Mouse (Mus musculus) midbrain, embryonic 15.5 days (tissue): ENCODE data around the gene Fam71b. TPM values are rescaled to one million over a fixed set of nuclear protein-coding genes. Genes with fewer than 3 reads are reported as not detected.

Experiments used
- ATAC-seq: fragments of 200-750 bp; cut with Nextera tagmentation; replicated peaks from 2 replicates; pipeline ENCODE4 v1.8.0; 2017; ENCODE audit warnings: moderate TSS enrichment
- H3K27ac ChIP-seq: fragments of 300-500 bp; sonication (generic); 2 replicates; pipeline ENCODE4 v1.5.1; 2015; ENCODE audit warnings: mild to moderate bottlenecking, inconsistent platforms
- H3K27me3 ChIP-seq: fragments of 300-500 bp; sonication (generic); replicated peaks from 2 replicates; pipeline ENCODE4 v1.6.1; 2015; ENCODE audit warnings: inconsistent platforms
- H3K36me3 ChIP-seq: fragments of 300-500 bp; sonication (generic); replicated peaks from 2 replicates; pipeline ENCODE4 v1.6.1; 2015; ENCODE audit warnings: inconsistent platforms
- H3K4me1 ChIP-seq: fragments of 300-500 bp; sonication (generic); 2 replicates; pipeline ENCODE4 v1.6.1; 2015; ENCODE audit warnings: inconsistent platforms
- H3K4me2 ChIP-seq: fragments of 300-500 bp; sonication (generic); 2 replicates; pipeline ENCODE4 v1.6.1; 2015; ENCODE audit warnings: inconsistent platforms, mild to moderate bottlenecking, moderate library complexity
- H3K4me3 ChIP-seq: fragments of 300-500 bp; sonication (generic); 2 replicates; pipeline ENCODE4 v1.5.1; 2015; ENCODE audit warnings: mild to moderate bottlenecking, inconsistent platforms
- H3K9ac ChIP-seq: fragments of 300-500 bp; sonication (generic); 2 replicates; pipeline ENCODE4 v1.6.1; 2015; ENCODE audit warnings: mild to moderate bottlenecking, inconsistent platforms
- H3K9me3 ChIP-seq: fragments of 300-500 bp; sonication (generic); 2 replicates; pipeline ENCODE4 v1.6.1; 2016; ENCODE audit warnings: inconsistent platforms
- WGBS: fragments of 180-500 bp; shearing (Covaris S2); methylation state at CpG from one replicate; pipeline ENCODE4 v1.1.7; 2015; ENCODE audit warnings: mixed read lengths; 5-methylcytosine and 5-hydroxymethylcytosine counted together
- polyA plus RNA-seq: library from polyadenylated mRNA; unstranded; fragments of >200 nt; fragmentation: Nextera tagmentation; extraction: Ambion mirVana; gene quantifications from 2 replicates; pipeline ENCODE4 v1.2.1, GENCODE M21; 2015

The Fam71b gene
- polyA plus RNA-seq, 1 experiment from 2014 or later: not detected

GRCm38 (mm10) chr11:46372331-46372953, 23.9 kb upstream of the Fam71b start:
- Histone ChIP-seq H3K4me2 (no peak overlapping the region), H3K9me3 (no peaks in the 10 kb centered on the region), H3K27me3 (no peaks in the 10 kb centered on the region), H3K4me3 (no peak overlapping the region), H3K9ac (no peak overlapping the region), H3K36me3 (no peaks in the 10 kb centered on the region), H3K27ac (no peak overlapping the region), H3K4me1 (no peaks in the 10 kb centered on the region)
- ATAC-seq: no peak
- WGBS: 90% methylated on average over 8 of the region's 8 CpGs

GRCm38 (mm10) chr11:46373071-46374030, 23.0 kb upstream of the Fam71b start:
- H3K4me2 ChIP-seq: no peak overlapping the region
- H3K27me3 ChIP-seq: no peaks in the 10 kb centered on the region
- H3K9ac ChIP-seq: no peak overlapping the region
- no peak overlapping the region for H3K4me3 ChIP-seq
- WGBS: 84% methylated on average over 13 of the region's 13 CpGs
- no peaks in the 10 kb centered on the region for H3K9me3 ChIP-seq
- H3K36me3 ChIP-seq: no peaks in the 10 kb centered on the region
- H3K27ac ChIP-seq: no peak overlapping the region
- no peak for ATAC-seq
- no peaks in the 10 kb centered on the region for H3K4me1 ChIP-seq

DNA sequence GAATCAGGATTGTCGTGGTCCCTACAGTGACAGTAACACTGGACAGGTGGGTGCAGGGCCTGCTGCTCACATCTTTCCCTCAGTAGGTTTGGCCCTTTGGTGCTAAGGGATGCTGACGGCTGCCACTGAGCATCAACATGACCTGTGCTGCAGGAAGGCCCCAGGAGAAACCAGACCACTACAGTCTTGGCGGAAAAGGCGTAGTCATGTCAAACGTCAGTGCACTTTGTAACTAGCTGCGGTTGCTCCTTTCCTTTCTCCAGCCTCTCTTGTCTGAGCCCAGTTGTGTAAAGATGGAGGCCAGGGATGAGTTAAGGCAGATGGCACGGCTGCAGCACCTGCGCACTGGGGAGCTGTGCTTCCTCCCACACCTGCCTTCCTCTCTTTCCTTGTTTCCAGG, 21.3 kb upstream of the Fam71b start:
- no peaks in the 10 kb centered on the region for H3K4me1 ChIP-seq
- no peaks in the 10 kb centered on the region for H3K27me3 ChIP-seq
- H3K4me3 ChIP-seq: no peak overlapping the region
- H3K4me2 ChIP-seq: no peak overlapping the region
- 85% methylated on average over 8 of the region's 8 CpGs for WGBS
- ATAC-seq: no peak
- H3K9me3 ChIP-seq: no peaks in the 10 kb centered on the region
- H3K27ac ChIP-seq: no peak overlapping the region
- H3K36me3 ChIP-seq: no peaks in the 10 kb centered on the region
- no peak overlapping the region for H3K9ac ChIP-seq

GRCm38 (mm10) chr11:46377316-46377715, 19.0 kb upstream of the Fam71b start:
- H3K4me1 ChIP-seq: no peaks in the 10 kb centered on the region
- no peaks in the 10 kb centered on the region for H3K27me3 ChIP-seq
- 86% methylated on average over 1 of the region's 1 CpGs for WGBS
- no peak for ATAC-seq
- H3K9me3 ChIP-seq: no peaks in the 10 kb centered on the region
- H3K36me3 ChIP-seq: no peaks in the 10 kb centered on the region
- no peak overlapping the region for H3K4me2 ChIP-seq
- H3K4me3 ChIP-seq: no peak overlapping the region
- H3K27ac ChIP-seq: no peak overlapping the region
- H3K9ac ChIP-seq: no peak overlapping the region

DNA sequence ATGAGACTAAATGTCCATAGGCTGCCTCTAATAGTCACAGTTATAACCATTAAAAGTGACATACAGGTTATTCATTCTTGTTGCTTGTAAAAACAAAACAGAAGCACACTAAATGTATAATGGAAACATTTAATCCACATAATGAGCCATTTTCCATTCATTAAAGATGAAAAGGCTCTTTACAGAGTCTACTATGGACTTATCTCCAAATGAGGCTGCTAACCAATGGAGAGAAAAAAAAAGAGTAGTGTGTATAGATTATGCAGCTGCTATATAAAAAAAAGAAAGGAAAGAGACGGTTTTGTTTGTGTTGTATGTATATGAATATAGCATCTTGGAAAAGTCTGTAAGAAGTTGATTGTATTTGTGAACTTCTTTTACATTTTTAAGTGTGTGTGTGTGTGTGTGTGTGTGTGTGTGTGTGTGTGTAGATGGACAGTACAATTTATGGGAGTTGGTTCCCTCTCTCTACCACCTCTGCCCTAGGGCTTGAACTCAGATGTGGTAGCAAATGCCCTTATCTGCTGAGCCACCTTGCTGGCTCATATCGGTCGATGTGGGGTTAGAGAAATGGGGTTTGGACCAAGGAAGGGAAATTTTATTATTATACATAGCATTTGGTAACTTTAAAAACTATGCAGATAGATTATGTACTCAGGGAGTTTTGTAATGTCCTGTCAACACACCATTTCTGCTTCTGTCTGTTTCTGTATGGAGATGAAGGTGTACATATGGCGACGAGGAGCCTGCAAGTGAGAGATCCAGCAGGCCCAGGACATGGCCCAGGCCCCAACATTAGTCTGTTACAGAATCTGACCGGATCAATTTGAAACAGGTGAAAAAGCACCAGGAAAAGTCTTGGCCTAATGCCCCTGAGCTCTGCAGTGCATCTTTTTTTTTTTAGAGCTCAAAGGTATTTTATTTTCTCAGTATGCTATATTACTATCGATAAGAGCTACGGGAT, 18.3 kb upstream of the Fam71b start:
- Histone ChIP-seq H3K36me3 (no peaks in the 10 kb centered on the region), H3K4me2 (no peak overlapping the region), H3K9ac (no peak overlapping the region), H3K27me3 (no peaks in the 10 kb centered on the region), H3K4me1 (no peaks in the 10 kb centered on the region), H3K27ac (no peak overlapping the region), H3K4me3 (no peak overlapping the region), H3K9me3 (no peaks in the 10 kb centered on the region)
- no peak for ATAC-seq
- WGBS: 90% methylated on average over 8 of the region's 8 CpGs

DNA sequence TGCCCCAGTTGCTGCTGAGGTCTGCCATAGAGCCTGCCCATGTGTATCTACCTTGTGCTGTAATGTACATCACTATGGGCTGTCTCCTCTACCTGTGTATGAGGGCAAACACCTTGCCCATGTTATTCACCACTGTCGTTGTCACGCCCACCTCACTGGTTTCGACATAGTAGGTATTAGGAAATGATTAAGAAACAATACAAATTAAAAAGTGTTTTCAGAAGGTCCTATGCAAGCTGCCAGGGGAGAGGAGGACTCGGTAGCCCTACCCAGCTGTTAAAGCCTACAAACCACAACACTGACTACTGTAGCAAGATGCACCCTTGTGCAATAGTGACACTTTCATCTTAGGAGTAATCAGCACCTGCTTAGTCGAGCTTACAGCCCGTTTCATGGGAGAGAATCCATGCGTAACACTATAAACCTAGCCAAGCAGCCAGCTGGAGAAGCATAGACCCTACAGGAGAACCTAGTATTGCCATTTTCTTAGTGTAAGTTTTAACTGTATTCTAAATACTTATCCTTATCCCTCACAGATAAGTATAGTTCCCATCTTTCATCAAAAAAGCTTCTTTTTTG, 16.2 kb upstream of the Fam71b start:
- ATAC-seq: no peak
- Histone ChIP-seq H3K4me1 (no peaks in the 10 kb centered on the region), H3K36me3 (no peaks in the 10 kb centered on the region), H3K9ac (no peak overlapping the region), H3K27ac (no peak overlapping the region), H3K27me3 (no peaks in the 10 kb centered on the region), H3K9me3 (no peaks in the 10 kb centered on the region), H3K4me2 (no peak overlapping the region), H3K4me3 (no peak overlapping the region)
- 88% methylated on average over 7 of the region's 7 CpGs for WGBS

GRCm38 (mm10) chr11:46382466-46382865, 13.9 kb upstream of the Fam71b start:
- no peak overlapping the region for H3K27ac ChIP-seq
- ATAC-seq: no peak
- 92% methylated on average over 4 of the region's 4 CpGs for WGBS
- H3K27me3 ChIP-seq: no peaks in the 10 kb centered on the region
- no peaks in the 10 kb centered on the region for H3K4me1 ChIP-seq
- H3K4me2 ChIP-seq: no peak overlapping the region
- H3K4me3 ChIP-seq: no peak overlapping the region
- no peaks in the 10 kb centered on the region for H3K9me3 ChIP-seq
- no peaks in the 10 kb centered on the region for H3K36me3 ChIP-seq
- H3K9ac ChIP-seq: no peak overlapping the region

DNA sequence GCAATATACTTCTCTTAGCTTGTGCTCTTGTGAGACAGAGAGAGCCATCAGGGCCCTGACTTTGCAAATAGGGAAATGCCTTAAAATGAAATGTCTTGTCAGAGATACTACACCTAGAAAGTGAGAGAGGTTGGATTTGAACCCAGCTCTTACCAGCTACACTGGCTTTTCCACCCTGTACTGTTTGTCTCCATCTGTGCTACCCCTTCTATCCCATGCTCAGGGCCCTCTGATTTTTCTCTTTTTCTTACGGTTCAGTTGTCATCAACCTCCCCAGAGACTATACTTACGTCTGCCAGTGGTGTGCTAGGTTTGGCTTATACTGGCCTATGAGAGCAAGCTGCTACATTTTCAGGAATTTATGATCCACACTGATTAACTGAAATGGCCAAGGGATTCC, 11.4 kb upstream of the Fam71b start:
- Histone ChIP-seq H3K36me3 (no peaks in the 10 kb centered on the region), H3K9ac (no peak overlapping the region), H3K9me3 (no peaks in the 10 kb centered on the region), H3K4me1 (no peaks in the 10 kb centered on the region), H3K27me3 (no peaks in the 10 kb centered on the region), H3K27ac (no peak overlapping the region), H3K4me2 (no peak overlapping the region), H3K4me3 (no peak overlapping the region)
- no peak for ATAC-seq
- WGBS: 79% methylated on average over 2 of the region's 2 CpGs

DNA sequence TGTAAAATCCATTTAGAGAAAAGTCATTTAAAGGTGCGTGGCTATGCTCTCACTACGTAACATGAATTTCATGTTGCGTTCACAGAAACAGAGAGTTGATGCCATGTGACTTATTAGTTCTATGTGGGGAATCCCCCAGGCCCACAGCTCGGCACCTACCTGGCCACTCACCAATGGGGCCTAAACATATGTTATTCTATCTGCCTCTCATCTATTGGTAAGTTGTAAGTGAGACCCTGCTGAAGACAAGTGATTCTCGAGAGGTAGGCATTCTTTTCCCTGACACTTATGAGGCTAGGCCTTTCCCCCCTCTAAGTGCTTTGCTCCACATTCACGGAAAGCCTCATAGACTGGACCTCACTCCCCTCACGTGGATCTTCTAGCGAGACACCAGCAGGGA, 9.8 kb upstream of the Fam71b start:
- Histone ChIP-seq H3K9ac (no peak overlapping the region), H3K4me3 (no peak overlapping the region), H3K36me3 (no peaks in the 10 kb centered on the region), H3K27ac (no peak overlapping the region), H3K4me1 (no peaks in the 10 kb centered on the region), H3K9me3 (no peaks in the 10 kb centered on the region), H3K27me3 (no peaks in the 10 kb centered on the region), H3K4me2 (no peak overlapping the region)
- WGBS: 91% methylated on average over 8 of the region's 8 CpGs
- no peak for ATAC-seq

DNA sequence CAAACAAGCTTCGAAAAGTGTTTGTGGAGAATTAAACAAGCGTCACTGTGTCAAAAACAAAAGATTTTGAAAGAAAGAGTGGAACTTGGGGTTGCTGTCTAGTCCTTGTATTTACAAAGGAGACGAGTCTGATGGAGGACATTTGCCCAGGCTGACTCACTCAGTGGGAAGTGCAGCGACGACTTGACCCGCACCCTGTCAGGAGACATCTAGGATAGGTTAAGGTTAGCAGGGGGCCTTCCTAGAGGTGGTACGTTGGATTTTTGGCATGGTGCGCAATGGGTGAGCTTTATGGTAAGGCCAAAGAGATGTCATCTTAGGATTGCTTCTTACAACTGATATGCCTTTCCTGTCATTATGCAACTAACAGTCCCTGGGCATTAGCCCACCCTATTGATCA, 9.3 kb upstream of the Fam71b start:
- no peak overlapping the region for H3K27ac ChIP-seq
- no peaks in the 10 kb centered on the region for H3K4me1 ChIP-seq
- no peaks in the 10 kb centered on the region for H3K9me3 ChIP-seq
- 91% methylated on average over 8 of the region's 8 CpGs for WGBS
- no peaks in the 10 kb centered on the region for H3K36me3 ChIP-seq
- no peak overlapping the region for H3K9ac ChIP-seq
- H3K4me2 ChIP-seq: no peak overlapping the region
- no peaks in the 10 kb centered on the region for H3K27me3 ChIP-seq
- no peak overlapping the region for H3K4me3 ChIP-seq
- ATAC-seq: no peak

DNA sequence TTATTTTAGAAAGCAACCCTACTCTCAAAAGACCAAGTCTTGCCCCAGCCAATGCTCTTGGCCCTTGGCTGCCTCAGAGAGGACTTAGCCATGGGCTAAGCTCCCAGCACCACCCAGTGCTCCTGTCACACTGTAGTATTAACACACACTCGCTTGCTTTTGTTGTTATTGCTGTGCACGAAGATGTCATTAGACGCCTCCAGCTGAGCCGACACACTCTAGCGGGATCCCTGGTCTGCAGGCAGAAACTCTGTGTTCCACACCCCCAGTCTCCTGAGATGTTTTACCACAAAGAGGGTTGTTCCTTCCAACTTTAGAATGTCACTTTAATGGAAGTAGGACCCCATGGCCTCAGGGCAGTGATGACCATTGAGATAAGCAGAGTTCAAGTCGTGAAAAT, 7.9 kb upstream of the Fam71b start:
- H3K9ac ChIP-seq: no peak overlapping the region
- no peaks in the 10 kb centered on the region for H3K9me3 ChIP-seq
- no peaks in the 10 kb centered on the region for H3K27me3 ChIP-seq
- H3K4me3 ChIP-seq: no peak overlapping the region
- WGBS: 79% methylated on average over 6 of the region's 6 CpGs
- H3K4me2 ChIP-seq: no peak overlapping the region
- no peak overlapping the region for H3K27ac ChIP-seq
- ATAC-seq: no peak
- no peaks in the 10 kb centered on the region for H3K36me3 ChIP-seq
- H3K4me1 ChIP-seq: no peaks in the 10 kb centered on the region
